Mouse (Mus musculus) C2C12 (cell line): Measurements from ENCODE around the gene Tmem189. TPM values are rescaled to one million over a fixed set of nuclear protein-coding genes. Genes with fewer than 3 reads are reported as not detected.
A peak's percentile ranks its signal among the peaks of the same experiment; 100 is the strongest.

Experiments
- H3K27me3 ChIP-seq: one replicate; pipeline ENCODE4 v1.6.1; 2011; ENCODE audit not compliant: control insufficient read depth, insufficient read depth, insufficient read length
- H3K36me3 ChIP-seq: one replicate; pipeline ENCODE4 v1.6.1; 2011; ENCODE audit not compliant: control insufficient read depth, insufficient read depth
- H3K4me3 ChIP-seq: one replicate; pipeline ENCODE4 v1.5.1; 2011; ENCODE audit warnings: mild to moderate bottlenecking, control low read depth; ENCODE audit not compliant: poor library complexity, insufficient read depth, severe bottlenecking
- H3K79me2 ChIP-seq: one replicate; pipeline ENCODE4 v1.6.1; 2011; ENCODE audit not compliant: control insufficient read depth, insufficient read depth
- H3K79me3 ChIP-seq: one replicate; pipeline ENCODE4 v1.6.1; 2011; ENCODE audit warnings: low read depth, control low read depth
- H3ac ChIP-seq: one replicate; pipeline ENCODE3; 2011; ENCODE audit warnings: low read depth; ENCODE audit not compliant: control insufficient read depth, insufficient read length
- CEBPB ChIP-seq: IDR thresholded peaks from one replicate; pipeline ENCODE4 v1.6.1; 2011; ENCODE audit warnings: low read depth, mild to moderate bottlenecking, control low read depth, moderate library complexity
- CTCF ChIP-seq: IDR thresholded peaks from one replicate; pipeline ENCODE4 v1.5.1; 2011; ENCODE audit not compliant: control insufficient read depth, insufficient read depth, insufficient read length
- FOSL1 ChIP-seq: IDR thresholded peaks from one replicate; pipeline ENCODE4 v1.8.0; 2011; ENCODE audit warnings: mild to moderate bottlenecking, low read length; ENCODE audit not compliant: poor library complexity, insufficient read depth, severe bottlenecking
- MAX ChIP-seq: IDR thresholded peaks from one replicate; pipeline ENCODE4 v1.6.1; 2011; ENCODE audit warnings: mild to moderate bottlenecking, control low read depth
- MYOD1 ChIP-seq: IDR thresholded peaks from one replicate; pipeline ENCODE4 v1.6.1; 2011; ENCODE audit warnings: low read depth; ENCODE audit not compliant: control insufficient read depth, insufficient read length
- MYOG ChIP-seq: IDR thresholded peaks from one replicate; pipeline ENCODE4 v1.6.1; 2011; ENCODE audit not compliant: control insufficient read depth, insufficient read length; ENCODE audit errors: extremely low read depth
- USF1 ChIP-seq: IDR thresholded peaks from one replicate; pipeline ENCODE4 v1.6.1; 2011; ENCODE audit warnings: low read depth, mild to moderate bottlenecking, control low read depth, moderate library complexity
- polyA plus RNA-seq: library from polyadenylated mRNA; unstranded; fragments of >200 nt; fragmentation: generic; extraction: Trizol; gene quantifications from one replicate; pipeline ENCODE4 v1.2.1, GENCODE M21; 2012; ENCODE audit warnings: missing spikeins

The Tmem189 gene
- polyA plus RNA-seq, 1 experiment = 34.5 TPM

DNA sequence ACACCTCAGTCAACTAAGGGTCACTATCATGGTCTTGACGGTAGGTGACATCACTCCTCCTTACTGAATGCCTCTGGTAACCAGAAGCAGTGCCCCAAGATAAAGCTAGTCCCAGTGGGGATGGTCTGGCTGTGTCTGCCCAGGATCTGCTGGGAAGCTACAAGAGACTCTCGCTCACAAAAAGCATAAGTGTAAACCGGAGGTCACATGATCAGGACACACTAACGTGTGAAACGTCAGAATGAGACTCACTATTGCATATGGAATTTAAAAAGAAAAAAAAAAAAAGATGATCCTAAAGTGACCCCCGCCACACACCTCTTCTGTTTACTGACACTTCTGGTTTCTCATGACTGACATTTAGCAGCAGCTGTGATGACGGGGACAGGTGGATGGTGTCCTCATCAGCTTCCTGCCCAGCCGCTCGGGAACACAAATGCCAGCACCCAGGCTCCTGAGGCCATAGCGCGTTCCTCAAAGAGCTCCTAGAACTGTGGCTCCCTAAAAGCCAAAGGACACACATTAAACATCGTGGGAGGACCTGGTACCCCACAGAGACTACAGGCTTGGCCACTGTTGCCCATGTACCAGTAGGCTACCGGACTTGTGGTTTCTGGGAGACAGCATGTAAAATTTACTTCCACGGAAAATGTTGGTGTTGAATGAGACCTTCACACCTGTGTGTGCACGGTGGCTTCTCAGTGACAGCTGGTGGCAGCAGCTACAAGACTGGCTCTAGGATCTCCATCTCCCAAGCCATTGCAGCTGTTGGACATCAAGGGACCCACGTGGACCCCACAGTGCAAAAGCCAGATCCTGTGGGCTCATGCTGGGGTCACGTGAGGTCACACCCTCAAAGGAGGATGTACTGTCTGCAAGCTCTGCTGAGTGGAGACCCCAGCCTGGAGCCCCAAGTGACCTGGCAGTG lies 83.5 kb downstream of the Tmem189 start:
- no peaks in the 10 kb centered on the region for H3K79me3 ChIP-seq
- peaks cover 11% of the 10 kb centered on the region for H3K79me2 ChIP-seq
- H3K36me3 ChIP-seq = peaks cover 20% of the 10 kb centered on the region
- no peak for TF ChIP-seq CTCF
- TF ChIP-seq USF1 = peak; percentile 50
- TF ChIP-seq MYOD1 = peak; percentile 79
- no peaks in the 10 kb centered on the region for H3K27me3 ChIP-seq
- peak overlapping the region; percentile 39 for H3ac ChIP-seq
- no peak overlapping the region for H3K4me3 ChIP-seq

DNA sequence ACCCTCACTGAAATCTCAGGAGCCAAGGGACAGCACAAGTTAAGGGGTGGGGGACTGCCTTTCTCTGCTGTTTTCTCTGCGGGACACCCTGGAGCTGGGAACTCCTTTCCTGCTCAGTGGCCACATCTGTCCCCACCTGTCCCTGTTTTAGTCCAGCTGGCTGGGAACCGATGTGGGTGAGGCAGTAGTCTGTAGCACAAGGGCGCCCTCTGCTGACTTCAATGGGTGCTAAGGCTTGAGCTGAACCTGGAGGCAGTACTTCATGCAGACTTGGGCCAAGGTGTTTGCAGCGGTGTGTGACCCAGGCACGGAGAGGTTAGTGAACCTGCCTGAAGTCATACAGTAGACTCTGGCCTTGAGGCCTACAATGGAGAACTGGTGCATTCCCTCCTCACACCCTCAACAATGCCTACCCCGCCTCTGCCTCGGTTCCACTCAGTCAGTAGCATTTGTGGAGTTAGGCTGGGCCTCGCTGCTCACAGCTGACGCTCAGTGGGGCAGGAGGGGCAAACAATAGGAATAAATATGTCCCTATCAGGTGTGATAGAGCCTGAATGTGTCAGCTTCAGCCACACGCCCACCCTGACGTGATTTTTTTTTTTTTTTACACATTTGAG lies 84.3 kb downstream of the Tmem189 start:
- Histone ChIP-seq H3K27me3 (no peaks in the 10 kb centered on the region), H3ac (no peak overlapping the region), H3K79me3 (no peaks in the 10 kb centered on the region), H3K36me3 (peaks cover 15% of the 10 kb centered on the region), H3K79me2 (peaks cover 3% of the 10 kb centered on the region), H3K4me3 (no peak overlapping the region)
- TF ChIP-seq FOSL1 = no peak
- TF ChIP-seq MYOD1 = peak; percentile 67
- TF ChIP-seq CTCF = peak; percentile 94
- TF ChIP-seq USF1 = no peak
- TF ChIP-seq MYOG = no peak
- no peak for TF ChIP-seq MAX
- TF ChIP-seq CEBPB = no peak

DNA sequence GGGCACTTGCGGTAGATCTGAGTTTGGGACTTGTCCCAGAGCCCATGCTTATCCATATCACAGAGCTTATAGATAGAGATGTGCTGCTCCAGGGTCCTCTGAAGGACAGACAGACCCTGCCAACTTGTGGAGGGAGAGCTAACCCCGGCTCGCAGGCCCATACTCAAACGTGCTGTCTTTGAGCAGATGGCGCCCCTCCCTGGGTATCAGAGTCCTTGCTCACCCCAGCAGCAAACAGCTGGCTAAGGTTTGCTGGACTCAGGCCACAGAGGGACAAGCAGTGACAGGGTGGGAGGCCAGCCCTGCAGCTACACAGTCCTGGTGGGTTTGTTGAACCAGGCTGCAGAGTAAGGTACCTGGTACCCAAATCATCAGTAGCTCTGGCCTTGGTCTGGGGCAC lies 86.6 kb downstream of the Tmem189 start:
- H3K4me3 ChIP-seq = no peak overlapping the region
- no peaks in the 10 kb centered on the region for H3K79me3 ChIP-seq
- no peaks in the 10 kb centered on the region for H3K79me2 ChIP-seq
- H3K36me3 ChIP-seq = peaks cover 11% of the 10 kb centered on the region
- no peak overlapping the region for H3ac ChIP-seq
- TF ChIP-seq FOSL1 (no peak), CTCF (peak; percentile 72)
- no peaks in the 10 kb centered on the region for H3K27me3 ChIP-seq

DNA sequence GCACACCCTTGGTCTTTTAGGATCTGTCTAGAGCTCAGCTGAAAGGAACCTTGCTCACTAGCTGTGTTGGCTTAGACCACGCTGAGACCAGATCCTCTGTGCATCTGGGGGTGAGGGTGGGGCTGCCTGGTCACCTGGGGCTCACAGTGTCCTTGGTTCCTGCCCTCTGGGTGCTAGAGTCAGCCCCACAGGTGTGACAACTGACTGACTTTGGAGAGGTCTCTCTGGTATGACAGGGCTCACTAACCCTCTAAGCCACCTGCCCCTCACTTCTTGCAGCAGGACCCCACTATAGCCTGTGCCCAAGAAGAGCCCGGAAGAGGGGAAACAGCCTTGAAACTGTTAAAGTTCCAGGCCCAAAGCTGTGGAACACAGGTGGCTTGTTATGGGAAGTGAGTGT lies 87.3 kb downstream of the Tmem189 start:
- H3K36me3 ChIP-seq = peaks cover 8% of the 10 kb centered on the region
- H3K79me3 ChIP-seq = no peaks in the 10 kb centered on the region
- no peaks in the 10 kb centered on the region for H3K27me3 ChIP-seq
- no peaks in the 10 kb centered on the region for H3K79me2 ChIP-seq
- no peak for TF ChIP-seq CEBPB
- no peak for TF ChIP-seq MYOG
- TF ChIP-seq USF1 = no peak
- no peak for TF ChIP-seq CTCF
- TF ChIP-seq FOSL1 = no peak
- TF ChIP-seq MYOD1 = no peak
- no peak for TF ChIP-seq MAX
- no peak overlapping the region for H3K4me3 ChIP-seq
- no peak overlapping the region for H3ac ChIP-seq

DNA sequence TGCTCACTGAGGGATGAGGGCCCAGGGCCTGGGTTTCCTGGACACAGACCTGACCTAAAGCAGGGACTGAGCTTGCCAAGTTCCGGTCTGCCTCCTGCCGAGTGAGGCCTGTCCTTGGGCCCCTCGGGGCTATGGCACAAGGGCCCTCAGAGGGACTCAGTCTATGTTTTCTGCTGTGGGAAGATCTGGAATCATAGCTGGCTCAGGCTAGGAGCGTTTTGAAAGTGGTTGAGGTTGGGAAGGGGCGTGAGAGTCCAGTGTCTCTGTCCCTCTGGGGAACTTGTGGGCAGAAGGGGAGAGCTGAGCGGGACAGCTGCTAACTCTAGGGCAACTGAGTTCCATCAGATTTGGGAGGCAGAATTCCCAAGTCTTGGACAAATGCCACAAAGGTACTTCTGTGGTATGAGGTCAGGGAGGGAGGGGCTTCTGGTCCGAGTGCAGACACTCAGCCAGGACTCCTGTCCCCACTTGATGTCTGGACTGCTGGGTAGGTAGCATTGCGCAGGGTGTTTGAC lies 89.1 kb downstream of the Tmem189 start:
- H3K79me3 ChIP-seq = no peaks in the 10 kb centered on the region
- H3K79me2 ChIP-seq = no peaks in the 10 kb centered on the region
- TF ChIP-seq FOSL1 = no peak
- peak; percentile 60 for TF ChIP-seq MYOD1
- no peaks in the 10 kb centered on the region for H3K36me3 ChIP-seq
- H3ac ChIP-seq = no peak overlapping the region
- no peaks in the 10 kb centered on the region for H3K27me3 ChIP-seq
- no peak overlapping the region for H3K4me3 ChIP-seq

DNA sequence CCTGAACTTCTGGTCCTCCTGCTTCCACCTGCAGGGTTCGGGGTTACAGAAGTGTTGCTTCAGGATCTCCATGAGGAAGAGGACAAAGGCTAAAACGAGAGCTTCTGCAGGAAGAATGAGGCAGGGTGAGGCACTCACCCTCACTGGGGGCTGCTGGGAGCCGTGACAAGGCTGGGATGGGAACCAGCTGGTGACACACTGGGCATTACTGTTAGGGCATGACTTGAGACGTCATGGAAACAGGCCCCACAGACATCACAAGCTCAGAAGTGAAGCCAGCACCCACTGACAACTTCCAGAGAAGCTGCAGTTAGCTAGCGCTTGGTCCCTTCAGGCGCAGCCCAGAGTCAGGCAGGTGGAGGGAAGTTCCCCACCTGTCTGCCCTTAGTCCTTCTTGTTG lies 89.7 kb downstream of the Tmem189 start:
- H3K36me3 ChIP-seq = no peaks in the 10 kb centered on the region
- H3K79me3 ChIP-seq = no peaks in the 10 kb centered on the region
- H3K4me3 ChIP-seq = no peak overlapping the region
- H3K79me2 ChIP-seq = no peaks in the 10 kb centered on the region
- H3ac ChIP-seq = no peak overlapping the region
- no peak for TF ChIP-seq MYOG
- no peak for TF ChIP-seq CTCF
- no peak for TF ChIP-seq MAX
- no peak for TF ChIP-seq USF1
- no peak for TF ChIP-seq CEBPB
- TF ChIP-seq MYOD1 = no peak
- no peak for TF ChIP-seq FOSL1
- H3K27me3 ChIP-seq = no peaks in the 10 kb centered on the region
